Mouse (Mus musculus): Measurements from ENCODE around the gene Hspb7. TPM values are rescaled to one million over a fixed set of nuclear protein-coding genes. Genes with fewer than 3 reads are reported as not detected.

Gene Hspb7
- polyA plus RNA-seq, 1 experiment = not detected

GRCm38 (mm10) chr4:141425484-141426479, 5.2 kb downstream of the Hspb7 start:
- H3K36me3 ChIP-seq (ENCODE audit: control insufficient read depth) = no peaks in the 10 kb centered on the region
- H3K9me3 ChIP-seq (ENCODE audit: control insufficient read depth, low read length) = no peaks in the 10 kb centered on the region
- TF ChIP-seq GATA1 (IDR thresholded peaks at IDR 0.05; ENCODE audit: low read length) = no peak
- TF ChIP-seq TAL1 (IDR thresholded peaks at IDR 0.05; ENCODE audit: low read length) = no peak
- peaks cover 7% of the 10 kb centered on the region for H3K27me3 ChIP-seq (ENCODE audit: control insufficient read depth)
- H3K4me1 ChIP-seq (ENCODE audit: control insufficient read depth) = no peaks in the 10 kb centered on the region
- H3K4me3 ChIP-seq (replicated peaks) = no peak overlapping the region

GRCm38 (mm10) chr4:141426796-141427745, 6.5 kb downstream of the Hspb7 start:
- Histone ChIP-seq H3K4me1 (ENCODE audit: control insufficient read depth) (peaks cover 2% of the 10 kb centered on the region; the same call in 1 of the 2 replicates), H3K4me3 (replicated peaks) (no peak overlapping the region), H3K9me3 (ENCODE audit: control insufficient read depth, low read length) (no peaks in the 10 kb centered on the region), H3K27me3 (ENCODE audit: control insufficient read depth) (peaks cover 7% of the 10 kb centered on the region), H3K36me3 (ENCODE audit: control insufficient read depth) (no peaks in the 10 kb centered on the region)
- no peak for TF ChIP-seq TAL1 (IDR thresholded peaks at IDR 0.05; ENCODE audit: low read length)
- TF ChIP-seq GATA1 (IDR thresholded peaks at IDR 0.05; ENCODE audit: low read length) = no peak

- Histone ChIP-seq H3K4me3 (replicated peaks) (no peak overlapping the region), H3K9me3 (ENCODE audit: control insufficient read depth, low read length) (no peaks in the 10 kb centered on the region), H3K27me3 (ENCODE audit: control insufficient read depth) (peaks cover 7% of the 10 kb centered on the region), H3K36me3 (ENCODE audit: control insufficient read depth) (no peaks in the 10 kb centered on the region), H3K4me1 (ENCODE audit: control insufficient read depth) (peaks cover 2% of the 10 kb centered on the region; the same call in 1 of the 2 replicates)
- TF ChIP-seq TAL1 (IDR thresholded peaks at IDR 0.05; ENCODE audit: low read length) (no peak), GATA1 (IDR thresholded peaks at IDR 0.05; ENCODE audit: low read length) (no peak)
Measured at GRCm38 (mm10) chr4:141427921-141428320, 7.3 kb downstream of the Hspb7 start.

- TF ChIP-seq GATA1 (IDR thresholded peaks at IDR 0.05; ENCODE audit: low read length) (no peak), TAL1 (IDR thresholded peaks at IDR 0.05; ENCODE audit: low read length) (no peak)
- H3K4me3 ChIP-seq (replicated peaks) = no peak overlapping the region
- H3K4me1 ChIP-seq (ENCODE audit: control insufficient read depth) = peaks cover 2% of the 10 kb centered on the region; the same call in 1 of the 2 replicates
- H3K36me3 ChIP-seq (ENCODE audit: control insufficient read depth) = no peaks in the 10 kb centered on the region
- H3K9me3 ChIP-seq (ENCODE audit: control insufficient read depth, low read length) = no peaks in the 10 kb centered on the region
- H3K27me3 ChIP-seq (ENCODE audit: control insufficient read depth) = peaks cover 7% of the 10 kb centered on the region
Measured at GRCm38 (mm10) chr4:141429381-141429780, 8.8 kb downstream of the Hspb7 start.

GRCm38 (mm10) chr4:141429847-141430246, 9.3 kb downstream of the Hspb7 start:
- Histone ChIP-seq H3K36me3 (ENCODE audit: control insufficient read depth) (no peaks in the 10 kb centered on the region), H3K27me3 (ENCODE audit: control insufficient read depth) (peaks cover 7% of the 10 kb centered on the region), H3K4me1 (ENCODE audit: control insufficient read depth) (peaks cover 2% of the 10 kb centered on the region; the same call in 1 of the 2 replicates), H3K9me3 (ENCODE audit: control insufficient read depth, low read length) (no peaks in the 10 kb centered on the region), H3K4me3 (replicated peaks) (no peak overlapping the region)
- no peak for TF ChIP-seq GATA1 (IDR thresholded peaks at IDR 0.05; ENCODE audit: low read length)
- TF ChIP-seq TAL1 (IDR thresholded peaks at IDR 0.05; ENCODE audit: low read length) = no peak

- peaks cover 2% of the 10 kb centered on the region; the same call in 1 of the 2 replicates for H3K4me1 ChIP-seq (ENCODE audit: control insufficient read depth)
- TF ChIP-seq TAL1 (IDR thresholded peaks at IDR 0.05; ENCODE audit: low read length) = no peak
- no peak for TF ChIP-seq GATA1 (IDR thresholded peaks at IDR 0.05; ENCODE audit: low read length)
- peaks cover 2% of the 10 kb centered on the region; the same call in 1 of the 2 replicates for H3K27me3 ChIP-seq (ENCODE audit: control insufficient read depth)
- H3K9me3 ChIP-seq (ENCODE audit: control insufficient read depth, low read length) = no peaks in the 10 kb centered on the region
- no peaks in the 10 kb centered on the region for H3K36me3 ChIP-seq (ENCODE audit: control insufficient read depth)
- H3K4me3 ChIP-seq (replicated peaks) = no peak overlapping the region
Measured at GRCm38 (mm10) chr4:141430997-141431396, 10.4 kb downstream of the Hspb7 start.

- Histone ChIP-seq H3K4me3 (replicated peaks) (no peak overlapping the region), H3K27me3 (ENCODE audit: control insufficient read depth) (no peaks in the 10 kb centered on the region), H3K36me3 (ENCODE audit: control insufficient read depth) (no peaks in the 10 kb centered on the region), H3K4me1 (ENCODE audit: control insufficient read depth) (peaks cover 2% of the 10 kb centered on the region; the same call in 1 of the 2 replicates), H3K9me3 (ENCODE audit: control insufficient read depth, low read length) (no peaks in the 10 kb centered on the region)
- TF ChIP-seq TAL1 (IDR thresholded peaks at IDR 0.05; ENCODE audit: low read length) = no peak
- TF ChIP-seq GATA1 (IDR thresholded peaks at IDR 0.05; ENCODE audit: low read length) = no peak
Measured at GRCm38 (mm10) chr4:141432666-141433065, 12.1 kb downstream of the Hspb7 start.

GRCm38 (mm10) chr4:141433191-141433590, 12.6 kb downstream of the Hspb7 start:
- no peak overlapping the region for H3K4me3 ChIP-seq (replicated peaks)
- H3K36me3 ChIP-seq (ENCODE audit: control insufficient read depth) = no peaks in the 10 kb centered on the region
- TF ChIP-seq TAL1 (IDR thresholded peaks at IDR 0.05; ENCODE audit: low read length) (no peak), GATA1 (IDR thresholded peaks at IDR 0.05; ENCODE audit: low read length) (no peak)
- H3K9me3 ChIP-seq (ENCODE audit: control insufficient read depth, low read length) = no peaks in the 10 kb centered on the region
- H3K4me1 ChIP-seq (ENCODE audit: control insufficient read depth) = peaks cover 2% of the 10 kb centered on the region; the same call in 1 of the 2 replicates
- H3K27me3 ChIP-seq (ENCODE audit: control insufficient read depth) = no peaks in the 10 kb centered on the region

Data from erythroblast, embryonic 14.5 days (primary cell).